ENCODE assay signal across 9 mouse cellular contexts in the genomic region with DNA sequence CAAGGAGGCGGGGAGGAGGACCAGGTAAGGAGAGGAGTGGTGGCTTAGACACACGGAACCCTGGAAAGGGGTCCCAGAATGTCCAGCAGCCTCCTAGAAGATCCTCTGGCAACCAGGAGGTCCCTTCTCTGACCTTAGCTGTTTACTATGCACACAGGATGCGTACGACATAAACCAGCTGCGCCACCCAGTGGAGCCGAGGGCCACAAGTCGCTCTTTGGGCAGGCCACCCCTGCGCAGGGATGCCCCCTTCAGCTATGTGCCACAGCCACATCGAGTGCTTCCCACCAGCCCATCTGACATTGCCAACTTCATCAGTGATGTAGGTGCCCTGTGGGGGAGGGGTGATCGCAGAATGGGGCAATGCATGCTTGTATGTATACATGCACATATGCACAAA. TPM values are rescaled to one million over a fixed set of nuclear protein-coding genes. Genes with fewer than 3 reads are reported as not detected.
A peak's percentile ranks its signal among the peaks of the same experiment; 100 is the strongest.
DNase-seq lines count a peak whose midpoint lies in the region; ATAC-seq and TF ChIP-seq lines count a peak whose summit lies in the region.
"Had no signal": no experiment of that assay in that cellular context is flagged by ENCODE, and none has a peak within 500 bp of the region (broad histone marks: within the 10 kb centered on the region; RNA-seq: fewer than 3 reads in every experiment).

No protein-coding gene starts in this region.

- WGBS in kidney, embryonic 16.5 days, result 66% methylated on average over 10 of the region's 10 CpGs
- WGBS in bone marrow, adult 2 months, result 50% methylated on average over 10 of the region's 10 CpGs
- 52% methylated on average over 10 of the region's 10 CpGs for WGBS in heart, embryonic 15.5 days
- 70% methylated on average over 10 of the region's 10 CpGs for WGBS in liver, embryonic 12.5 days (ENCODE audit: insufficient replicate concordance)
- 51% methylated on average over 10 of the region's 10 CpGs for WGBS in stomach, embryonic 15.5 days

- H3K36me3 ChIP-seq in kidney, embryonic 16.5 days (ENCODE audit: insufficient read depth, low read length), result no peaks in the 10 kb centered on the region
- H3K36me3 ChIP-seq in heart, embryonic 15.5 days, result no peaks in the 10 kb centered on the region
- no peaks in the 10 kb centered on the region for H3K36me3 ChIP-seq in liver, embryonic 12.5 days
- H3K36me3 ChIP-seq in stomach, embryonic 15.5 days, result no peaks in the 10 kb centered on the region
- H3K36me3 ChIP-seq: liver, embryonic 15.5 days had no signal

- H3K27ac ChIP-seq in kidney, embryonic 16.5 days (ENCODE audit: low read length), result no peak overlapping the region
- H3K27ac ChIP-seq in bone marrow, adult 2 months (ENCODE audit: control insufficient read depth, insufficient read depth, low read depth, low read length, poor library complexity), result no peak overlapping the region
- H3K27ac ChIP-seq in heart, embryonic 15.5 days, result no peak overlapping the region
- H3K27ac ChIP-seq in liver, embryonic 12.5 days, result no peak overlapping the region
- H3K27ac ChIP-seq in stomach, embryonic 15.5 days, result no peak overlapping the region
- H3K27ac ChIP-seq: liver, embryonic 15.5 days had no signal

- no peak for TF ChIP-seq POLR2A in bone marrow, adult 2 months (IDR thresholded peaks at IDR 0.05; ENCODE audit: borderline replicate concordance, control insufficient read depth, low read depth, low read length)

- no peak overlapping the region for H3K9ac ChIP-seq in kidney, embryonic 16.5 days (replicated peaks; ENCODE audit: low read length)
- no peak overlapping the region for H3K9ac ChIP-seq in heart, embryonic 15.5 days
- H3K9ac ChIP-seq in liver, embryonic 12.5 days, result no peak overlapping the region
- no peak overlapping the region for H3K9ac ChIP-seq in stomach, embryonic 15.5 days
- H3K9ac ChIP-seq: liver, embryonic 15.5 days had no signal

- H3K4me1 ChIP-seq in kidney, embryonic 16.5 days (ENCODE audit: insufficient read depth, low read length), result 0 out of 2 replicates have a peak, but pooled peaks cover 4% of the 10 kb centered on the region
- H3K4me1 ChIP-seq in bone marrow, adult 2 months (ENCODE audit: control insufficient read depth, insufficient read depth, low read length), result peaks cover 5% of the 10 kb centered on the region; the same call in 1 of the 2 replicates
- H3K4me1 ChIP-seq in heart, embryonic 15.5 days (replicated peaks), result peaks cover 14% of the 10 kb centered on the region
- H3K4me1 ChIP-seq in liver, embryonic 12.5 days, result peaks cover 12% of the 10 kb centered on the region
- no peaks in the 10 kb centered on the region for H3K4me1 ChIP-seq in stomach, embryonic 15.5 days

- H3K4me2 ChIP-seq in kidney, embryonic 16.5 days (replicated peaks; ENCODE audit: low read depth, low read length), result peak overlapping the region; percentile 45
- peak overlapping the region; percentile 51; the same call in 1 of the 2 replicates for H3K4me2 ChIP-seq in heart, embryonic 15.5 days
- peak overlapping the region; percentile 27; the same call in 1 of the 2 replicates for H3K4me2 ChIP-seq in liver, embryonic 12.5 days
- H3K4me2 ChIP-seq in stomach, embryonic 15.5 days, result peak overlapping the region; percentile 38; the same call in 1 of the 2 replicates
- H3K4me2 ChIP-seq: liver, embryonic 15.5 days had no signal

- peak overlapping the region; percentile 24; the same call in 1 of the 2 replicates for H3K4me3 ChIP-seq in kidney, embryonic 16.5 days (ENCODE audit: low read length)
- H3K4me3 ChIP-seq in bone marrow, adult 2 months (replicated peaks; ENCODE audit: control insufficient read depth, low read depth, low read length), result no peak overlapping the region
- H3K4me3 ChIP-seq in heart, embryonic 15.5 days, result peak overlapping the region; percentile 18
- no peak overlapping the region for H3K4me3 ChIP-seq in liver, embryonic 12.5 days
- H3K4me3 ChIP-seq in stomach, embryonic 15.5 days (replicated peaks), result no peak overlapping the region
- H3K4me3 ChIP-seq: liver, embryonic 15.5 days had no signal

- peak; percentile 45; the same call in 1 of the 2 replicates for TF ChIP-seq CTCF in bone marrow, adult 2 months (IDR thresholded peaks at IDR 0.05; ENCODE audit: control insufficient read depth, insufficient read depth, low read length)

- no peak for ATAC-seq in kidney, embryonic 16.5 days (ENCODE audit: low FRiP score, low TSS enrichment)
- ATAC-seq in heart, embryonic 15.5 days (replicated peaks; ENCODE audit: insufficient number of reproducible peaks, insufficient read depth, low FRiP score, low read depth), result no peak
- no peak for ATAC-seq in liver, embryonic 12.5 days
- no peak for ATAC-seq in stomach, embryonic 15.5 days (ENCODE audit: insufficient read depth, low FRiP score, low read depth)
- ATAC-seq in erythroblast, adult 5-6 weeks (replicated peaks; ENCODE audit: low FRiP score, poor library complexity, severe bottlenecking), result no peak

- H3K27me3 ChIP-seq in kidney, embryonic 16.5 days (ENCODE audit: insufficient read depth, low read length), result no peaks in the 10 kb centered on the region
- peaks cover 5% of the 10 kb centered on the region for H3K27me3 ChIP-seq in heart, embryonic 15.5 days
- peaks cover 41% of the 10 kb centered on the region for H3K27me3 ChIP-seq in liver, embryonic 12.5 days (replicated peaks)
- H3K27me3 ChIP-seq in stomach, embryonic 15.5 days (replicated peaks), result no peaks in the 10 kb centered on the region

- DNase-seq in kidney, adult 18-20 months, result no peak
- DNase-seq in right cerebral cortex, adult 18-20 months, result no peak

- peaks cover 21% of the 10 kb centered on the region; the same call in 1 of the 2 replicates for H3K9me3 ChIP-seq in kidney, embryonic 16.5 days (ENCODE audit: low read length)
- 0 out of 2 replicates have a peak, but pooled peaks cover 14% of the 10 kb centered on the region for H3K9me3 ChIP-seq in heart, embryonic 15.5 days (replicated peaks)
- H3K9me3 ChIP-seq in liver, embryonic 12.5 days (replicated peaks), result no peaks in the 10 kb centered on the region
- H3K9me3 ChIP-seq in stomach, embryonic 15.5 days, result no peaks in the 10 kb centered on the region
- H3K9me3 ChIP-seq: liver, embryonic 15.5 days had no signal

RNA-seq across cellular contexts. Expression of gene Cdh15, which starts 17.7 kb away (rescaled TPM):
- 1.3 and 1.8 TPM in 2 replicates for polyA plus RNA-seq in kidney, embryonic 16.5 days (2015; fragmentation: Nextera tagmentation; extraction: Ambion mirVana)
- polyA plus RNA-seq in bone marrow, adult 2 months (2011; ENCODE audit: insufficient read depth, insufficient read length, low replicate concordance, missing spikeins), result 0.31 TPM in 1 of 2 replicates, not detected in the other
- 0.11 and 0.28 TPM in 2 replicates for polyA plus RNA-seq in heart, embryonic 15.5 days (2015; fragmentation: Nextera tagmentation; extraction: Ambion mirVana)
- 0.17 and 0.66 TPM in 2 replicates for polyA plus RNA-seq in liver, embryonic 12.5 days (2016; fragmentation: Nextera tagmentation; extraction: Ambion mirVana)
- 0.49 and 0.88 TPM in 2 replicates for polyA plus RNA-seq in stomach, embryonic 15.5 days (2015; fragmentation: Nextera tagmentation; extraction: Ambion mirVana)
- total RNA-seq in erythroblast, adult 5-6 weeks (2015; ENCODE audit: low replicate concordance), result not detected in 2 replicates
- not detected in 2 replicates for total RNA-seq in erythroblast, adult 5-6 weeks (2017; ENCODE audit: low replicate concordance)

Comparison
In these comparisons a context has a peak if more than half of its experiments do, and no peak if none do; other contexts are left out.
1. H3K4me3 ChIP-seq: peak in kidney, embryonic 16.5 days (single experiment) and heart, embryonic 15.5 days (single experiment); none in bone marrow, adult 2 months (single experiment), liver, embryonic 12.5 days (single experiment) and stomach, embryonic 15.5 days (single experiment).
2. Peak in every context shown above with its lines, with median percentiles within 50 percentile points of each other: H3K4me2 ChIP-seq.